Mouse (Mus musculus) heart, postnatal 0 days (tissue): ENCODE results near the gene Arpc5.

Experiments used
- CTCF ChIP-seq: IDR thresholded peaks from 2 replicates; pipeline ENCODE4 v1.5.1; 2016; ENCODE audit warnings: antibody characterized with exemption, control low read depth, low read depth
- EP300 ChIP-seq: IDR thresholded peaks from 2 replicates; pipeline ENCODE4 v1.6.1; 2016; ENCODE audit warnings: antibody characterized with exemption, low read depth

DNA sequence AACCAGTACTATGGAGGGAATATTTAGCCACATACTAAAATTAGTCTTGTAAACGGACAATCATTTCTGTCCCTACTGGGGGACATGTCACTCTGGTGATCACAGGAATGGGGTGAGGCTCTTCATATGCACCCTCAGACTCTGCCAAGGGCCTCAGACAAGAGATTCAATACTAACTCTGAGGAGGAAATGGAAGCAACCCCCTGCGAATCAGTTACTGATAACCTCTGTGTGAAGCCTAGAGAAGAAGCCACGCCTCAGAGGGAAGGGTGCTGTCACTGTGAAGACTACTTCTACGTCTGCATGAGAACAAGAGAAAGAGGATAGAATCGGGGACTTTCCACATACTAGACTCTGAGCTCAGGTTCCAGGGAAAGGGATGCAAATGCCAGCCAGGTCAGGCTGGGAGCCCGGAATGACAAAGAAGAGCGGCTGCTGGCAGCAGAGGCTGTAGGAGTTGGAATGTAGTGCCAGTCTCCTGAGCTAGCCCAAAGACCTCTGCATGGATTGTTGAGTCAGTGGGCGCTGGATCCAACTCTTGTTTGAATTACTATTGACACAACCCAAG is 29.4 kb downstream of the Arpc5 start:
- TF ChIP-seq CTCF = no peak
- TF ChIP-seq EP300 = no peak
